Mouse (Mus musculus) neural tube, embryonic 13.5 days (tissue): ENCODE measurements around the gene Zfyve1. TPM values are rescaled to one million over a fixed set of nuclear protein-coding genes. Genes with fewer than 3 reads are reported as not detected.
A peak's percentile ranks its signal among the peaks of the same experiment; 100 is the strongest.

Experiments
- ATAC-seq: fragments of 200-750 bp; cut with Nextera tagmentation; 2 replicates; pipeline ENCODE4 v1.8.0; 2017; ENCODE audit warnings: low read depth, mild to moderate bottlenecking, moderate TSS enrichment, moderate library complexity
- H3K27ac ChIP-seq: fragments of 300-500 bp; sonication (generic); replicated peaks from 2 replicates; pipeline ENCODE4 v1.5.1; 2015; ENCODE audit warnings: moderate library complexity, mild to moderate bottlenecking, inconsistent platforms
- H3K27me3 ChIP-seq: fragments of 300-500 bp; sonication (generic); 2 replicates; pipeline ENCODE4 v1.6.1; 2015; ENCODE audit warnings: mild to moderate bottlenecking, inconsistent platforms
- H3K36me3 ChIP-seq: fragments of 300-500 bp; sonication (generic); 2 replicates; pipeline ENCODE4 v1.6.1; 2015; ENCODE audit warnings: mild to moderate bottlenecking, inconsistent platforms
- H3K4me1 ChIP-seq: fragments of 300-500 bp; sonication (generic); replicated peaks from 2 replicates; pipeline ENCODE4 v1.6.1; 2015; ENCODE audit warnings: inconsistent platforms
- H3K4me2 ChIP-seq: fragments of 300-500 bp; sonication (generic); 2 replicates; pipeline ENCODE4 v1.6.1; 2015; ENCODE audit warnings: inconsistent platforms, mild to moderate bottlenecking, moderate library complexity
- H3K4me3 ChIP-seq: fragments of 300-500 bp; sonication (generic); 2 replicates; pipeline ENCODE4 v1.5.1; 2015; ENCODE audit warnings: mild to moderate bottlenecking, inconsistent platforms
- H3K9ac ChIP-seq: fragments of 300-500 bp; sonication (generic); 2 replicates; pipeline ENCODE4 v1.6.1; 2015; ENCODE audit warnings: moderate library complexity, mild to moderate bottlenecking, inconsistent platforms
- H3K9me3 ChIP-seq: fragments of 300-500 bp; sonication (generic); 2 replicates; pipeline ENCODE4 v1.6.1; 2016; ENCODE audit warnings: inconsistent platforms
- WGBS: fragments of 180-500 bp; shearing (Covaris S2); methylation state at CpG from one replicate; pipeline ENCODE4 v1.1.7; 2015; 5-methylcytosine and 5-hydroxymethylcytosine counted together
- polyA plus RNA-seq: library from polyadenylated mRNA; unstranded; fragments of >200 nt; fragmentation: Nextera tagmentation; extraction: Ambion mirVana; gene quantifications from 2 replicates; pipeline ENCODE4 v1.2.1, GENCODE M21; 2015

Gene Zfyve1
- polyA plus RNA-seq, 1 experiment from 2014 or later = 27.3 TPM

DNA sequence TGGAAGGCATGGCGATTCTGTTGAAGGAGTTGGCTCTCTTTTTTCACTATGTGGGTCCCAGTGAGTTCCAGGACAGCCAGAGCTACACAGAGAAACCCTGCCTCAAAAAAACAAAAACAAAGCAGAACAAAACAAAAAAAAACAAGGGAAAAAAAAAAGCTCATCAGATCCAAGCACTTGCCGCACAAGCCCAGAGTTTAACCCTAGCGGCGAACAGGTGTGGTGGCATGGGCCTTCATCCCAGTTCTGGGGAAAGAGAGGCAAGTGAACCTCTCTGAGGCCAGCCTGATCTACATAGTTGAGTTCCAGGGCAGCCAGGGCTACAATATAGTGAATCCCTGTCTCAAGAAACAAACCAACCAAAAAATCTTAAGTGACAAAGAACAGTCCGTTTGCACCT is 19.6 kb downstream of the Zfyve1 start:
- Histone ChIP-seq H3K9ac (no peak overlapping the region), H3K4me2 (no peak overlapping the region), H3K4me3 (no peak overlapping the region), H3K4me1 (peaks cover 24% of the 10 kb centered on the region), H3K27ac (no peak overlapping the region), H3K27me3 (no peaks in the 10 kb centered on the region), H3K9me3 (no peaks in the 10 kb centered on the region), H3K36me3 (peaks cover 67% of the 10 kb centered on the region)
- WGBS = 94% methylated on average over 5 of the region's 5 CpGs
- no peak for ATAC-seq

DNA sequence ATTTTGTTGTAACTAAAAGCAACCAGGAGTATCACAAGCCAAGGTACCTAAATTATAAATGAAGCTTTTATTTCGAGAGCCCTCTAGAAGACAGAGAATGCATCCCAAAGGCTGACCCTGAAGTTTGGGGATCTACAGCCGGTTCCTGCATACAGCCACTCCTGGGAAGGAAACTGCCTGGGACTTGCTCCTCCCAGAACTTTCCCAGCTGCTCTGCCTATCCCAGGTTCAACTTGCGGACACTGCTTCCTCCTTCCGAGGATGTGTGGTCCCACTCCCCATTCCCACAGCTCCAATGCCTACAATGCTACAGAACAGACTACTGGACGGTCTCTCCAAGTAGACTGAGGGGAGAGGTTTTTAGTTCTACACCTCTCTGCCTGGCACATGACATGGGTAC is 24.3 kb downstream of the Zfyve1 start:
- ATAC-seq = no peak
- H3K4me3 ChIP-seq = no peak overlapping the region

DNA sequence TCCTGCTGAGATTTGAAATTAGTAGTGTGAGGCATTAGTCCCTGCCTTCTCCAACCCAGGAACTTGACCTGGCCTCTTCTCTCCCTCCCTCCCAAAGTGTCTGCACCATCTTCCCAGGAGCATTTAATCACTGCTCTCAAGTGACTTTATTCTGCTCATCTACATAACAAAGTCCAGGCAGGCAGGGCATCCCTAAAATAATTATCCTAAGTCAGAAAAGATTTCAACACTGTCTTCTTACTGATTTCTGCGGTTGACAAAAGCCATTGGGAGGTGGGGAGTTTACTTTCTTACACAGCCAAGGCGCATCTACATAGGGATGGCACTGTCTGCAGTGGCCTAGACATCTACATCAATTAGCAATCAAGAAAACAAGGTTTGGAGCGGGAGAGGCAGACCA is 27.2 kb downstream of the Zfyve1 start:
- H3K36me3 ChIP-seq = peaks cover 86% of the 10 kb centered on the region
- 69% methylated on average over 3 of the region's 3 CpGs for WGBS
- no peaks in the 10 kb centered on the region for H3K27me3 ChIP-seq
- H3K4me3 ChIP-seq = no peak overlapping the region
- no peaks in the 10 kb centered on the region for H3K9me3 ChIP-seq
- H3K4me2 ChIP-seq = no peak overlapping the region
- no peaks in the 10 kb centered on the region for H3K4me1 ChIP-seq
- no peak overlapping the region for H3K9ac ChIP-seq
- no peak overlapping the region for H3K27ac ChIP-seq
- no peak for ATAC-seq

More for the DNA sequence above, 24.3 kb downstream of the Zfyve1 start:
- no peaks in the 10 kb centered on the region for H3K4me1 ChIP-seq
- H3K4me2 ChIP-seq = no peak overlapping the region
- H3K27me3 ChIP-seq = no peaks in the 10 kb centered on the region
- H3K27ac ChIP-seq = no peak overlapping the region
- H3K9me3 ChIP-seq = no peaks in the 10 kb centered on the region
- peaks cover 78% of the 10 kb centered on the region for H3K36me3 ChIP-seq
- H3K9ac ChIP-seq = no peak overlapping the region
- 91% methylated on average over 5 of the region's 5 CpGs for WGBS

DNA sequence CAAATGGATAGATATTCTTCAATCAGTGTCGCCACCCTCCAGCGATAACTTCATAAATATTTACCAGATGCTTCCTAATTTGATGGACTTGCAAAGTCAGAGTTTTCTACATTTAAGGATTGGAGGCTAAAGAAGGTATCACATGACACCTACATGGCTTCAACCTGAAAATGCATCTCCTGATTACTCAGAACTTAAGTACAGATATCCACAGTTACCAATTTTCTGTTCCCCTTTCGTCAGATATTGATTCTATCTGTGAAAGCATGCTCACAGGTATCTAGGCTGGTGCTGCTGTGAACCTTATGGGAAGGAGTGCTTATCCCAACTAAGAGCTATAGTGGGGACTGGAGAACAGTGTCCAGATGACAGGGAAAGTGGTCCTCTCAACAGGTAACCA is 34.4 kb downstream of the Zfyve1 start:
- WGBS = 92% methylated on average over 3 of the region's 3 CpGs
- Histone ChIP-seq H3K36me3 (peaks cover 97% of the 10 kb centered on the region), H3K9me3 (no peaks in the 10 kb centered on the region), H3K27ac (no peak overlapping the region), H3K4me1 (0 out of 2 replicates have a peak, but pooled peaks cover 2% of the 10 kb centered on the region), H3K4me3 (no peak overlapping the region), H3K4me2 (no peak overlapping the region), H3K27me3 (no peaks in the 10 kb centered on the region), H3K9ac (no peak overlapping the region)
- ATAC-seq = no peak

DNA sequence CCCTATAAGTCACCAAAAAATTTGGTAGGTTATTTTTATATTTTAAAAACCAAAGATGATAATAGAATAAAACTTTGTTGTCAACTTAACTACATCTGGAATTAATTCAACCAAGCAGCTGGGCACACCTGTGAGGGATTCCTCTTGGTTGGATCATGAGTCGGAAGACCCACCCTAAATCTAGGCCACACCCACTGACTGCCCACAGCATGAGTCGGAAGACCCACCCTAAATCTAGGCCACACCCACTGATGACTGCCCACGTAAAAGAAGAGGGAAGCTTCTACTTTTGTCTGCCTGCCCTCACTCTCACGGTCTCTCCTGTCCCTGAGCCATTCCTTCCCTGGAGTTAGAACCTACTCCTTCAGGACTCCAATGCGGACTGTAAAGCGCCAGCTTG is 36.8 kb downstream of the Zfyve1 start:
- peaks cover 97% of the 10 kb centered on the region for H3K36me3 ChIP-seq
- no peak overlapping the region for H3K27ac ChIP-seq
- H3K4me3 ChIP-seq = no peak overlapping the region
- H3K4me2 ChIP-seq = no peak overlapping the region
- no peaks in the 10 kb centered on the region for H3K27me3 ChIP-seq
- 67% methylated on average over 6 of the region's 6 CpGs for WGBS
- H3K9me3 ChIP-seq = no peaks in the 10 kb centered on the region
- no peak for ATAC-seq
- H3K9ac ChIP-seq = no peak overlapping the region
- H3K4me1 ChIP-seq = 0 out of 2 replicates have a peak, but pooled peaks cover 2% of the 10 kb centered on the region

DNA sequence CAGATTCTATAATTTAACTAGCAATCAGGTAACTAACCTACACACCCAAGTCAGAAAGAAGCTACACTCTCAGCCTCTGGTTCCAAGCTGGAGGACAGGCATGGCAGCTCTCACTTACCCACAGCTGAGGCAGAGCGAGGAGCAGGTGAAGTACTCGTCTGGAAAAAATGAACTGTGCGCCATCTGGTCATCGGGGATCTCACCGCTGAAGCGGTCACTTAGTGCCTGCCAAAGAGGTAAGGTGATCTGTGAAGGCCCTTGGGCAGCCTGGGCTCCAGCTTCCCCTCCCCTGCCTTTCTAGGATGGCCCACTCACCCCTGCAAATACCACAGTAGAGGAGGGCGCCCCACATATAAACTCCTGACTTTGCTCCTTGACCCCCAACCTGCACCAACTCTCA is 38.5 kb downstream of the Zfyve1 start:
- ATAC-seq = no peak
- Histone ChIP-seq H3K4me2 (no peak overlapping the region), H3K27me3 (no peaks in the 10 kb centered on the region), H3K36me3 (peaks cover 97% of the 10 kb centered on the region), H3K27ac (no peak overlapping the region), H3K9ac (no peak overlapping the region), H3K9me3 (no peaks in the 10 kb centered on the region), H3K4me1 (0 out of 2 replicates have a peak, but pooled peaks cover 2% of the 10 kb centered on the region), H3K4me3 (no peak overlapping the region)
- WGBS = 90% methylated on average over 7 of the region's 7 CpGs

DNA sequence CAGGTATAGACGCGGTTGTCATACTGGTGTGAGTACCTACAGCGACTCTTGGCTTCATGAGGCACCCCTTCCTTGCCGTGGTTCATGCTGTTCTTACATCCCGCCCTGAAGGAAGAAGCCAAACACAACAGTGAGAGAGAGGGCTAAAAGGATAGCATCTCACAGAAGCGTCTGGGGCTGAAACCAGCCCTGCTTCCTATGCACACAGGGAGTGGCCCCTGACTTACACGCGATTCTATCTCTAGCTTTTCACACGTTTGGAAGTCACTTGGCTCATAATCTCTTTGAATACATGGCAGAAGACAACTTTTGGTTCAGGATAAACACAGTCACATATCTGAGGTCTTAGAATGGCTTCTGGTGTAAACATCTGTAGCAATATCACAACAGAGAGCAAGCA is 41.4 kb downstream of the Zfyve1 start:
- Histone ChIP-seq H3K9me3 (no peaks in the 10 kb centered on the region), H3K9ac (no peak overlapping the region), H3K27ac (no peak overlapping the region), H3K4me3 (no peak overlapping the region), H3K4me1 (no peaks in the 10 kb centered on the region), H3K36me3 (peaks cover 95% of the 10 kb centered on the region), H3K4me2 (no peak overlapping the region), H3K27me3 (no peaks in the 10 kb centered on the region)
- 75% methylated on average over 9 of the region's 9 CpGs for WGBS
- no peak for ATAC-seq

DNA sequence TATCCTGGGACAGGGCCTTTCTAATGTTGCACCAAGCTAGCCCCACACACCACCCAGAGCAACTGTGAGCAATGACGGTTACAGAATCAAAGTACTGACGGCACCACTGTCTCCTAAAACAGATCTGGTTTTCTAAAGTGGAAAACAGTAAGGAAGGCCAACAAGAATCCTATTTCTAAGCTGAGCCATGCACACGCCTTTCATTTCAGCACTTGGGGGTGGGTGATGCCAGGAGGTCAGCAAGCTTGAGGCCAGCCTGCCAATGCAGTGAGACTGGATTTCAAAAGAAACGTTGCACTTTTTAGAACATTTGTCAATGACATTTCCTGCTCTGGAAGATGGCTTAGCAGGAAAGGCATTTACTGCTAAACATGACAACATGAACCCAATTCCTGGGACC is 43.2 kb downstream of the Zfyve1 start:
- no peak overlapping the region for H3K9ac ChIP-seq
- no peaks in the 10 kb centered on the region for H3K9me3 ChIP-seq
- 84% methylated on average over 4 of the region's 4 CpGs for WGBS
- ATAC-seq = no peak
- H3K36me3 ChIP-seq = peaks cover 96% of the 10 kb centered on the region
- no peak overlapping the region for H3K27ac ChIP-seq
- H3K27me3 ChIP-seq = no peaks in the 10 kb centered on the region
- no peaks in the 10 kb centered on the region for H3K4me1 ChIP-seq
- H3K4me2 ChIP-seq = no peak overlapping the region
- no peak overlapping the region for H3K4me3 ChIP-seq

DNA sequence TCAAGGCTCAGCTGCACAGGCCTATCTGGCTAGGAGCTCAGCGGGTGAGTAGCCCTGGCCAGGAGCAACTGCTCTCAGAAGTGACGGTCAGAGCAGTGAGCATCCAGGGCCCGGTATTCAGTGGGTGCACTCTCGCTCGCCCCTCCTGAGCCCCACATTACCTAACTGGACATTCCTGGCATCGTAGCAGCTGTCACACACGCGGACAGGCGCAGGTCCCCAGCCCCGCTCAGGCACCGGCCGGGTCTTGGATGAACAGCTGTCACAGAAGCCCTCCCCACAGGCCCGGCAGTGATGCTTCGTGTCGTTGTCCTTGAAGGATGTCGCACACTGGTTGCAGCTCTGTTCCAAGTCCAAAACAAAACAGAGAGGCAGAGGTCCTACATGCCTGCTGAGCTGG is 45.7 kb downstream of the Zfyve1 start:
- no peaks in the 10 kb centered on the region for H3K4me1 ChIP-seq
- no peak overlapping the region for H3K4me3 ChIP-seq
- peaks cover 94% of the 10 kb centered on the region for H3K36me3 ChIP-seq
- H3K27me3 ChIP-seq = no peaks in the 10 kb centered on the region
- no peak overlapping the region for H3K27ac ChIP-seq
- no peak overlapping the region for H3K4me2 ChIP-seq
- WGBS = 92% methylated on average over 16 of the region's 16 CpGs
- ATAC-seq = no peak
- H3K9ac ChIP-seq = no peak overlapping the region
- no peaks in the 10 kb centered on the region for H3K9me3 ChIP-seq

DNA sequence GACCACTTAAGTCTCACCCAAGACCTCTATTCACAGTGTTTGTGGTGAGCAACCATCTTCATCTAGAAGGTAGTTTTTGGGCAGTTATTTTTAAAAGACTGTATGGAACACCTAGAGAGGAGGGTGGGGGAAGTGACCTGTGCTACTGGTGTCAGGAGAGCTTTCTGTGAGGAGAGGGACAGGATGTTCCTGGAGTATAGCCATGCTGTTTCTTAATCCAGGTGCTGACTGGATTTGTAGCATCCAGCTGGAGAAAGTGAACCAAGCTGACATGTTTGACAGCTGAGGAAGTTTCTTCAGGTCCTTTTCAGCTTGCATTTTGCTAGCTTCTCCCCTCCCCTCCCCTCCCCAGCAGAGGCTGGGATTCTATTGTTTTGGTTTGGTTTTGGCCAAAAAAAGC is 52.2 kb downstream of the Zfyve1 start:
- no peak overlapping the region for H3K4me2 ChIP-seq
- H3K4me1 ChIP-seq = no peaks in the 10 kb centered on the region
- H3K27me3 ChIP-seq = no peaks in the 10 kb centered on the region
- no peak overlapping the region for H3K9ac ChIP-seq
- no peaks in the 10 kb centered on the region for H3K9me3 ChIP-seq
- H3K4me3 ChIP-seq = no peak overlapping the region
- H3K36me3 ChIP-seq = peaks cover 75% of the 10 kb centered on the region
- H3K27ac ChIP-seq = no peak overlapping the region
- ATAC-seq = no peak

DNA sequence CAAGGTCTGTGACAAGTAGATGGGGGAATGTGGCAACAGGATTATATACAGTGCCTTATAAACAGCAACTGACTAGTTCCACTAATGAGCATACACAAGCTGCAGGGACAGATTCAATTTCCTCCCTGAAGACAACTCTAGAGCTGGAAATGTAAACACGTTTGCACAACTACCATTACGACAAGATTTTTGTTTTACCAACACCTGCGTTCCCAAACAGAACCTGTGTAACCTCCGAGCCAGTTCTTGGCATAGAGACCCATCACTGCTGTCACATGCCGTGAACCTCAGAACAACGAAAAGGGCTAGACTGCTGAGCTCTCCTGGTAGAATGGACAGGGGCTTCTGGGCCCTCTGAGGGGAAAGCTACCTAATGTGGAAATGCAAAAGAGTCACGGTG is 53.0 kb downstream of the Zfyve1 start:
- no peak overlapping the region for H3K4me2 ChIP-seq
- H3K9ac ChIP-seq = no peak overlapping the region
- H3K27me3 ChIP-seq = no peaks in the 10 kb centered on the region
- H3K9me3 ChIP-seq = no peaks in the 10 kb centered on the region
- 88% methylated on average over 7 of the region's 7 CpGs for WGBS
- no peak overlapping the region for H3K27ac ChIP-seq
- H3K4me1 ChIP-seq = no peaks in the 10 kb centered on the region
- no peak overlapping the region for H3K4me3 ChIP-seq
- peaks cover 75% of the 10 kb centered on the region for H3K36me3 ChIP-seq
- ATAC-seq = no peak

DNA sequence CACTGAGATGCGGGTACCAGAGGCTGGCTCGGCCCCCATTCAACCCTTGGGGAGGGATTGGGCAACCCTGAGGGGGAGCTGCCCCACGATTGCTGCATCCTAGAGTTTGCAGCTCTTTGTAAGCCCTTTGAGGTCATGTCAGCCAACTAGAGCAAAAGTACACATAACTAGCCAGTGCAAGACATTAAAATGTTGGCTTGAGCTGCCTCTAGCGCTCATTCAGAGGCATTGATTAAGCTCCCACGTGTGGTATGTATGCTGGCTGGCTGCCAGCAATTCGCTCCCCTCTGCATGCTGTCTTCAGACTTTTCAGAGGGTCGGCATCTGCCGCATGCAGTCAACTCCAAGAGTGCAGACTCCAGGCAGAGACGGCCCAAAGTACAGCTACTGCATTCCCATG is 61.0 kb downstream of the Zfyve1 start:
- Histone ChIP-seq H3K4me3 (no peak overlapping the region), H3K27me3 (no peaks in the 10 kb centered on the region), H3K9me3 (no peaks in the 10 kb centered on the region), H3K9ac (no peak overlapping the region), H3K4me2 (no peak overlapping the region), H3K36me3 (peaks cover 91% of the 10 kb centered on the region), H3K27ac (0 out of 2 replicates have a peak overlapping the region, but pooled peaks have one; percentile 28), H3K4me1 (peaks cover 11% of the 10 kb centered on the region)
- ATAC-seq = peak; percentile 68; the same call in 1 of the 2 replicates
- WGBS = 39% methylated on average over 9 of the region's 9 CpGs

DNA sequence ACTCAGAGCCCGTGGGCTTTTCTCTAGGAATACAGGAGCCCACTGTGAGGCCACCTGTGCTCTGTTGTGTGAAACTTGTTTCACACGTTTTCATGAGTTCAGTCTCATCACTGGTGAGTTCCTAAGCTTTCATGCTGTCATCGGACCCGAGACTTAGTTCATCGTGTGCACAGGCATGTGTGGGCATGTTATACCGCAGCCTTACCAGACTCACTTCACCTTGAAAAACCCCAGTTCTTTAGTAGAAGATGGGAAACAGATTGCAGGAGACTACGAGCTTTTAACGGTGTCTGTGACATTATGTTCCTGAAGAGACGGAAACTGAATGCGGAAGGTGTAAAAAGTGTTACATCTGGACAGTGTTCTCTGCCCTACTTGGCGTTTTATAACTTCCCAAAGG is 61.6 kb downstream of the Zfyve1 start:
- Histone ChIP-seq H3K4me3 (no peak overlapping the region), H3K36me3 (peaks cover 90% of the 10 kb centered on the region), H3K9ac (no peak overlapping the region), H3K27me3 (no peaks in the 10 kb centered on the region), H3K4me1 (peaks cover 11% of the 10 kb centered on the region), H3K27ac (no peak overlapping the region), H3K4me2 (no peak overlapping the region), H3K9me3 (no peaks in the 10 kb centered on the region)
- ATAC-seq = no peak
- WGBS = 83% methylated on average over 11 of the region's 11 CpGs
